Mouse (Mus musculus) left cerebral cortex, adult 2 months (tissue): Measurements from ENCODE around the gene Hoxd3. TPM values are rescaled to one million over a fixed set of nuclear protein-coding genes. Genes with fewer than 3 reads are reported as not detected.

Experiments
- DNase-seq, 2 experiments: peaks; one replicate each; pipeline ENCODE4 v3.0.0; 2021 to 2022; ENCODE audit warnings: low spot score in 2 of 2, mixed read lengths in 1 of 2; ENCODE audit errors: extremely low spot score in 1 of 2
- H3K27ac ChIP-seq: fragments of 200-600 bp; 2 replicates; pipeline ENCODE4 v1.8.1; 2022
- H3K4me3 ChIP-seq: fragments of 200-600 bp; 2 replicates; pipeline ENCODE4 v1.8.1; 2022
- CTCF ChIP-seq: fragments of 200-600 bp; IDR thresholded peaks from 2 replicates; pipeline ENCODE4 v1.8.1; 2022; ENCODE audit warnings: antibody characterized with exemption, mild to moderate bottlenecking, moderate library complexity
- intact Hi-C: fragments of 180-260 bp; cut with DNase I; formaldehyde crosslinking; loops from one replicate; pipeline ENCODE4 v1.15.1; 2025
- total RNA-seq, 2 experiments: library from RNA; stranded (reverse); gene quantifications; 2 replicates each; pipeline ENCODE4 v1.2.3; 2021

The Hoxd3 gene
- total RNA-seq, 2 experiments from 2014 or later: not detected

- TF ChIP-seq CTCF: no peak
- intact Hi-C loops: loop anchor here (10.0 kb wide), 1 partner anchor 1416 kb away; the partner anchor contains the start of gene Sp9
- DNase-seq: no peak
- no peak overlapping the region for H3K4me3 ChIP-seq
- no peak overlapping the region for H3K27ac ChIP-seq
Observed at GRCm38 (mm10) chr2:74690338-74690716, 21.4 kb upstream of the Hoxd3 start.

GRCm38 (mm10) chr2:74691022-74691951 lies 20.4 kb upstream of the Hoxd3 start, which contains the start of gene Hoxd10:
Gene Hoxd10, plus strand, starts transcription at chr2:74691924.
- H3K4me3 ChIP-seq: no peak within 1 kb of the TSS
- DNase-seq: no peak
- H3K27ac ChIP-seq: no peak within 1 kb of the TSS
- TF ChIP-seq CTCF: no peak; the same call in 1 of the 2 replicates
- intact Hi-C loops: loop anchor here (10.0 kb wide), 1 partner anchor 1416 kb away; the partner anchor contains the start of gene Sp9

DNA sequence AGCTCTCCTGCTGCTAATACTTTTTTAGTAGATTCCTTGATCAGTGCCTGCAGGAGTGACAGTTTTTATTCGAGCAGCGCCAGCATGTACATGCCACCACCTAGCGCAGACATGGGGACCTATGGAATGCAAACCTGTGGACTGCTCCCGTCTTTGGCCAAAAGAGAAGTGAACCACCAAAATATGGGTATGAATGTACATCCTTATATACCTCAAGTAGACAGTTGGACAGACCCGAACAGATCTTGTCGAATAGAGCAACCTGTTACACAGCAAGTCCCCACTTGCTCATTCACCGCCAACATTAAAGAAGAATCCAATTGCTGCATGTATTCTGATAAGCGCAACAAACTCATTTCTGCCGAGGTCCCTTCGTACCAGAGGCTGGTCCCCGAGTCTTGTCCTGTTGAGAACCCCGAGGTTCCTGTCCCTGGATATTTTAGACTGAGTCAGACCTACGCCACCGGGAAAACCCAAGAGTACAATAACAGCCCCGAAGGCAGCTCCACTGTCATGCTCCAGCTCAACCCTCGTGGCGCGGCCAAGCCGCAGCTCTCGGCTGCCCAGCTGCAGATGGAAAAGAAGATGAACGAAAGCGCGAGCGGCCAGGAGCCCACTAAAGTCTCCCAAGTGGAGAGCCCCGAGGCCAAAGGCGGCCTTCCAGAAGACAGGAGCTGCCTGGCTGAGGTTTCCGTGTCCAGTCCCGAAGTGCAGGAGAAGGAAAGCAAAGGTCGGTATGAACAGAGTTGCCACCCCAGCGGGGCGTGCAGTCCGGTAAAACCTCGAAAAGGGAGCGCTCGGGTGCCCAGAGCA lies 19.5 kb upstream of the Hoxd3 start:
- H3K27ac ChIP-seq: no peak overlapping the region
- DNase-seq: no peak
- intact Hi-C loops: loop anchor here (10.0 kb wide), 1 partner anchor 1417 kb away; the partner anchor contains the start of gene Sp9
- H3K4me3 ChIP-seq: no peak overlapping the region
- no peak for TF ChIP-seq CTCF

- Histone ChIP-seq H3K4me3 (no peak overlapping the region), H3K27ac (no peak overlapping the region)
- no peak for DNase-seq
- TF ChIP-seq CTCF: no peak
- intact Hi-C loops: loop anchor here (10.0 kb wide), 1 partner anchor 1418 kb away; the partner anchor contains the start of gene Sp9
Observed at GRCm38 (mm10) chr2:74692808-74693431, 18.8 kb upstream of the Hoxd3 start.

DNA sequence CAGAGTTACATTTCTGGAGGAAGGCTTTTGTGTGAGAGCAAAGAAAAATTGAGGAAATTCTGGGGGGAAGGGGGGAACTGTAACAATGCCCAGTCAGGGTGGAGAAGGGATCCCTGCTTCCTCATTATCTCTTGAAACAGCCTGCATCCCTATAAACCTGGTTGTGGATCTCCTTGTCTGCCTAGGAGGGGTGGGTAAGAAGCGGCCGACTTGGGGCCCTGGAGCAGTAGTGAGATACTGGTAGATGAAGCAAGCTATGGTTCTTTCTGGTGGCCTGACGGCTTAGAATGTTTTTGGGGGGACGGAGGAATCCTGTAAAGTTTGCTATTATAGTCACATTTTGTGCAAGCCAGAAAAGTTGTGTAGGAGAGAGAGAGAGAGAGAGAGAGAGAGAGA lies 18.3 kb upstream of the Hoxd3 start:
- Histone ChIP-seq H3K4me3 (no peak overlapping the region), H3K27ac (no peak overlapping the region)
- DNase-seq: no peak
- intact Hi-C loops: loop anchor here (10.0 kb wide), 1 partner anchor 1419 kb away; the partner anchor contains the start of gene Sp9
- no peak for TF ChIP-seq CTCF

DNA sequence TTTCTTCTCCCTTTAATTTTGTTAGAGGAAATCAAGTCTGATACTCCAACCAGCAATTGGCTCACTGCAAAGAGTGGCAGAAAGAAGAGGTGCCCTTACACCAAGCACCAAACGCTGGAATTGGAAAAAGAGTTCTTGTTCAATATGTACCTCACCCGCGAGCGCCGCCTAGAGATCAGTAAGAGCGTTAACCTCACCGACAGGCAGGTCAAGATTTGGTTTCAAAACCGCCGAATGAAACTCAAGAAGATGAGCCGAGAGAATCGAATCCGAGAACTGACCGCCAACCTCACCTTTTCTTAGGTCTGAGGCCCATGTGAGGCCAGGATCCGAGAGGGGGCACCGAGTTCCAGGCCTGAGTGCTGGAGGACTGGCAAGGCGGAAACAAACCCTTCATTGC lies 17.7 kb upstream of the Hoxd3 start:
- intact Hi-C loops: loop anchor here (10.0 kb wide), 1 partner anchor 1419 kb away; the partner anchor contains the start of gene Sp9
- peak; percentile 8; the same call in 1 of the 2 replicates for TF ChIP-seq CTCF
- DNase-seq: no peak
- Histone ChIP-seq H3K4me3 (no peak overlapping the region), H3K27ac (no peak overlapping the region)

DNA sequence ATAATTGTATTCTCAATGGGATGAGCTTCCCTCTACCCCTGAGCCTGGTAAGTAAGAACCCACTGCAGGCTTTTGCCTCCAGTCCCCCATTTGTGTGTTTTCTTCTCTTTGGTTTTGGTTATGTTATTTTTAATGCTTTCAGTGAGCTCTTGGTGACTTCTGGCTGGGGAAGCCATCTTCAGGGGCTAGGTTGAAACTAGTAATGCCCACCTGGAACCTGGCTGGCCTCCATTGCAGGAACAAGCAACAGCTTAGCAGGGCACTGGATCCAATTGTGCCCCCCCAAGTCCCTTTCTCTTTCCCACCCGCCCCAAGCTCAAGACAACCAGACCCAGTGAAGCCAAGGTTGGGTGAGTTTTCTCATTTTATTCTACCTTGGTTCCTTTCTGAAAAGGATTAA lies 16.3 kb upstream of the Hoxd3 start:
- no peak for TF ChIP-seq CTCF
- Histone ChIP-seq H3K27ac (no peak overlapping the region), H3K4me3 (no peak overlapping the region)
- no peak for DNase-seq
- intact Hi-C loops: loop anchor here (10.0 kb wide), 1 partner anchor 1421 kb away; the partner anchor contains the start of gene Sp9

DNA sequence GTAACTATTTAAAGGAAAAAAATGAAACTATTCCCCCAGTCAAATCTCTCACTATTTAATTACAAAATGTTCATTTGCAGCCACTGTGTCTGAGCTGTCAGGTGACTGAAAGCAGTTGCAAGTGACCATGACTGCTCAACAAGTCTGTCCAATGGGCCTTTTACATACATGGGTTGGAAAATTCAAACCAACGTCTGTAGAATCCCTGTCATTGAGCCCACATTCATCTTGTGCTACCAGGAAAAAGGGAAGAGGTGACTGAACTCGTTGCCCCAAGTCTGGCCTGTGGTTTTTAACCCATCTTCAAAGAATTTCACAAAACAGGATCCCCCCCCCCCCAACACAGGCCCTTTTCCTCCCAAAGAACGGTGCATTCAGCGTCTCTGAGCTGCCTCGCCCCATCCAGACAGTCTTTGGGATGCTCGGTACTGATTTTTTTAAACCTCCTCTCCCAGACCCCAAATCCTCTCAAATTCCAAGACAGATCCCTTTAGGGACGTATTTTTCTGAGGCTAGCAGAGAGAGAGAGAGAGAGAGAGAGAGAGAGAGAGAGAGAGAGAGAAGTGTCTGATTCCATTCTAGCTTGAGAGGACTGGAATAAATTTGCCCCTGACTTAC lies 15.8 kb upstream of the Hoxd3 start:
- TF ChIP-seq CTCF: no peak
- Histone ChIP-seq H3K4me3 (no peak overlapping the region), H3K27ac (no peak overlapping the region)
- intact Hi-C loops: loop anchor here (10.0 kb wide), 1 partner anchor 1421 kb away; the partner anchor contains the start of gene Sp9
- no peak for DNase-seq

GRCm38 (mm10) chr2:74696442-74697335 lies 15.0 kb upstream of the Hoxd3 start:
- intact Hi-C loops: loop anchor here (10.0 kb wide), 1 partner anchor 1422 kb away; the partner anchor contains the start of gene Sp9
- TF ChIP-seq CTCF: no peak
- no peak overlapping the region for H3K4me3 ChIP-seq
- DNase-seq: no peak
- H3K27ac ChIP-seq: no peak overlapping the region

DNA sequence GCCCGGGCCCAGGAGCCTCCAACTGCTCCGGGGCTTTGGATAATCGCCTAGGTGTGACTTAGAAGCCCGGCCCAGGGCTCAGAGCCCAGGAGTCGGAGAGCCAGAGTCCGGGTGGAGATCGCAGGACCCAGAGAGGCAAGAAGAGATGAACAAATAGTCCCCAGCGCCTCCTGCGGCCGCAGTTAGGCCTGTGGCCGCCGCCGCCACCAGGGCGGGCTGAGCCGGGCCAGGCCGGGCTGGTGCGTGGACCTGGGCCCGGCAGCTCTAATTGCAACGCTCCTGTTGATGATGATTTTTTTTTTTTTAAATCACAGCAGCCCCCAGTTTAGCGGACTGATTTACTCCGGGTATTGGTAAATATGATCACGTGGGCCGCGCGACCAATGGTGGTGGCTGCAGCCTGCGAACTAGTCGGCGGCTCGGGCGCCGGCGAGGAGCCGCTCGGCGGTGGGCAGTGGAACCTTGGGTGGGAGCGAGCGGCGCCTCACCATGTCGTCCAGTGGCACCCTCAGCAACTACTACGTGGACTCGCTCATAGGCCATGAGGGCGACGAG lies 14.1 kb upstream of the Hoxd3 start, which contains the start of gene Hoxd9:
TSS of gene Hoxd9 (plus strand) at position 161 of the 555 bp plus-strand sequence.
- 0 out of 2 replicates have a peak within 1 kb of the TSS, but pooled peaks have one; percentile 1 for H3K4me3 ChIP-seq
- no peak; the same call in 1 of the 2 replicates for TF ChIP-seq CTCF
- intact Hi-C loops: loop anchor here (10.0 kb wide), 1 partner anchor 1423 kb away; the partner anchor contains the start of gene Sp9

More for the DNA sequence above, 14.1 kb upstream of the Hoxd3 start, which contains the start of gene Hoxd9:
- no peak for DNase-seq
- H3K27ac ChIP-seq: no peak within 1 kb of the TSS
